Mouse (Mus musculus): ENCODE data around the gene Gm45015.

DNA sequence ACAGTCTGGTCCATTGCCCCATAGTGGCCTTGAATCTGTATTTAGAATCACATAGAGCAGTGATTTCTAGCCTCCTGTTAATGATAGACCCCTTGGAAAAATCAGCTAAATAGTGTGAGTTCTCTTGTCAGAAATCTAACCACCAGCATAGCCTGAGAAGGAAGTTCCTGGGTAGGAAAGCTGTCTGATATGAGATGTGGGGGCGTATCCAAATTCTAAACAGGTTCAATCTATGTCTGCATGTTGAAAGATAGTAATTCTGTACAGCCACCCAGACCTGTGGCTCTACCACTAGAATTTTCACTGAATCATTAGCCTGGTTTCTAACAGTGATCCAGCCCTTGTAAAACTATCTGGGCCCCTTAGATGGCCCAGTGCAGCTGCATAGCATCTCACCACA lies 7.2 kb upstream of the Gm45015 start:
- TF ChIP-seq BHLHE40 (IDR thresholded peaks at IDR 0.05; ENCODE audit: low read depth, low read length) (no peak), ETS1 (conservative IDR thresholded peaks at IDR 0.05; ENCODE audit: low read depth, low read length) (no peak), POLR2A (IDR thresholded peaks at IDR 0.05; ENCODE audit: low read depth, low read length) (no peak)

Measured in CH12.LX (cell line).